Mouse (Mus musculus) lung, embryonic 15.5 days (tissue): ENCODE data around the gene Cenpl. TPM values are rescaled to one million over a fixed set of nuclear protein-coding genes. Genes with fewer than 3 reads are reported as not detected.
A peak's percentile ranks its signal among the peaks of the same experiment; 100 is the strongest.

Experiments used
- ATAC-seq: fragments of 200-750 bp; cut with Nextera tagmentation; 2 replicates; pipeline ENCODE4 v1.8.0; 2017; ENCODE audit warnings: moderate number of reproducible peaks, borderline replicate concordance; ENCODE audit not compliant: low FRiP score, low TSS enrichment; ENCODE audit errors: extremely low read depth
- H3K27ac ChIP-seq: fragments of 300-500 bp; sonication (generic); 2 replicates; pipeline ENCODE4 v1.5.1; 2015; ENCODE audit warnings: moderate library complexity, mild to moderate bottlenecking, inconsistent platforms
- H3K27me3 ChIP-seq: fragments of 300-500 bp; sonication (generic); 2 replicates; pipeline ENCODE4 v1.6.1; 2015; ENCODE audit warnings: inconsistent platforms
- H3K36me3 ChIP-seq: fragments of 300-500 bp; sonication (generic); 2 replicates; pipeline ENCODE4 v1.6.1; 2015; ENCODE audit warnings: inconsistent platforms
- H3K4me1 ChIP-seq: fragments of 300-500 bp; sonication (generic); 2 replicates; pipeline ENCODE4 v1.6.1; 2015; ENCODE audit warnings: inconsistent platforms
- H3K4me2 ChIP-seq: fragments of 300-500 bp; sonication (generic); 2 replicates; pipeline ENCODE4 v1.6.1; 2015; ENCODE audit warnings: inconsistent platforms, mild to moderate bottlenecking, moderate library complexity
- H3K4me3 ChIP-seq: fragments of 300-500 bp; sonication (generic); 2 replicates; pipeline ENCODE4 v1.5.1; 2015; ENCODE audit warnings: mild to moderate bottlenecking, inconsistent platforms
- H3K9ac ChIP-seq: fragments of 300-500 bp; sonication (generic); 2 replicates; pipeline ENCODE4 v1.6.1; 2015; ENCODE audit warnings: inconsistent platforms
- H3K9me3 ChIP-seq: fragments of 300-500 bp; sonication (generic); 2 replicates; pipeline ENCODE4 v1.6.1; 2016; ENCODE audit warnings: inconsistent platforms
- WGBS: fragments of 180-500 bp; shearing (Covaris S2); methylation state at CpG from one replicate; pipeline ENCODE4 v1.1.7; 2015; 5-methylcytosine and 5-hydroxymethylcytosine counted together
- polyA plus RNA-seq: library from polyadenylated mRNA; unstranded; fragments of >200 nt; fragmentation: Nextera tagmentation; extraction: Ambion mirVana; gene quantifications from 2 replicates; pipeline ENCODE4 v1.2.1, GENCODE M21; 2015

Gene Cenpl
- polyA plus RNA-seq, 1 experiment from 2014 or later: 35.4 TPM

DNA sequence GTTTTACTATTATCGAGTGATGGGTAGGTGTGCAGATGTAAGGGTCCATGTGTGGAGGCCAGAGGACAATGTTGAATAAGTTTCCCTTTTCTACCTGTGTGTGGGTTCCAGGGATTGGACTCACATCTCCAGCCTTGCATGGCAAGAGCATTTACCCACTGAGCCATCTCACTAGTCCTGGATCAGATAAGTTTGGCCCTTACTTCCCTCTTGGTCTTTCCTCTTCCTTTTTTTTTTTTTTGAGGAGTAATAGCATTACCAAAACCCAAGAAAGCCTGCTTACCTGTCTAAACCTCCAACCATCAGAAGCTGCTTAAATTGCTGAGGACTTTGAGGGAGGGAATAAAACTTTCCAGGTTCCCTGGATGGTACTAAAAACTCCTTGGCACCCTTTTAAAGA lies 13.3 kb upstream of the Cenpl start:
- H3K9me3 ChIP-seq: no peaks in the 10 kb centered on the region
- no peak overlapping the region for H3K4me3 ChIP-seq
- 93% methylated on average over 1 of the region's 1 CpGs for WGBS
- no peak for ATAC-seq
- no peak overlapping the region for H3K27ac ChIP-seq
- no peaks in the 10 kb centered on the region for H3K27me3 ChIP-seq
- no peak overlapping the region for H3K9ac ChIP-seq
- peaks cover 23% of the 10 kb centered on the region for H3K36me3 ChIP-seq
- no peak overlapping the region for H3K4me2 ChIP-seq
- no peaks in the 10 kb centered on the region for H3K4me1 ChIP-seq

DNA sequence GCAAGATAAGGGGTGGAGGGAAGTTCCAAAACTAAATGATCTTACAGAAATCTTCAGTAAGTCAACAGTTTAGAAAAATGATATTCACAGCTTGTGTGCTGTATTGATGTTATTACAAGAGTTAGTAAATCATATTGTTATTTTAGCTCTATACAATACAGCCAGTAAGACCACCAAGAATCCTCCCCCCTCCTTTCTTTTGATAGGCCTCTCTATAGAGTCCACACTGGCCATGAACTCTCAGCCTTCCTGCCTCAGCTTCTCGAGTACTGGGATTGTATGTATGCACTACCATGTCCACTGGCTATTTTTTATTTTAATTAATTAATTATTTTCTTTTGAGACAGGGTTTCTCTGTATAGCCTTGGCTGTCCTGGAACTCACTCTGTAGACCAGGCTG lies 7.2 kb upstream of the Cenpl start:
- Histone ChIP-seq H3K4me1 (no peaks in the 10 kb centered on the region), H3K4me3 (no peak overlapping the region), H3K4me2 (no peak overlapping the region), H3K9me3 (no peaks in the 10 kb centered on the region), H3K27me3 (no peaks in the 10 kb centered on the region), H3K27ac (no peak overlapping the region), H3K9ac (no peak overlapping the region), H3K36me3 (peaks cover 11% of the 10 kb centered on the region)
- no peak for ATAC-seq
- 64% methylated on average over 1 of the region's 1 CpGs for WGBS

DNA sequence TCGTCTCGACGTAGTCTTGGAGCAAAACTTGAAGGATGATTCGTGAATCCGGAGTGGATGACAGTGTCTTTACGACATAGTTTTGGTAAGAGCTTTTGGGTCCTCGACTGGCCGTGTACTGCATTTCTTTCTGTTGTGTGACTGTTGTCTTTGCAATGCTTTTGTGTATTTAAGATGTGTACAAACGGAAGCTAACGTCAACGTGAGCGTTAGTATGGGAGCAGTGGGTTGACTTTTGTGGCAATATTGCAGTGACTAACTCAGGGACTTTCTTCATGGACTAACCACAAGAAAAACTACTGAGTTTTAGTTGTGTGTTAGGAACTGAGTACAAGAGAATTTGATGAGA lies 733 bp downstream of the Cenpl start:
- no peak for ATAC-seq
- Histone ChIP-seq H3K36me3 (peaks cover 6% of the 10 kb centered on the region), H3K9ac (peak overlapping the region; percentile 74), H3K27me3 (no peaks in the 10 kb centered on the region), H3K4me1 (peaks cover 34% of the 10 kb centered on the region), H3K4me3 (peak overlapping the region; percentile 70), H3K27ac (peak overlapping the region; percentile 56), H3K4me2 (peak overlapping the region; percentile 82), H3K9me3 (no peaks in the 10 kb centered on the region)
- WGBS: under 1% methylated on average over 12 of the region's 12 CpGs

DNA sequence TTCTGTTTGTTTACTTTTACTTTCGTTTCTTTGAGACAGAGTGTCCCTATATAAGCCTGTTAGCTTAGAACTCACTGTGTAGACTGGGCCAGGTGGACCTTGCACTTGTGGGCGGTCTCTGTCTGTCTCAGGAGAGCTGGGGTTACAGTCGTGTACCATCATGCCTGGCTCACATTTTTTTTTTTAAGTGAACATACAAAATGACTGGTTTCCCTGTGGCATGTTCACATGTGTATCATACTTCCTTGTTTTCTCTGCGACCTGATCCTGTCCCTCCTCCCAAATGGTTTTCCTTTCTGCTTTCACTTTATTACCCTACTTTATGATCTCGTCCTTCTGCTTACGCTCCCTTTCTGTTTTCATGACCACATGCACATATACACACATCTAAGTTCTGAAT lies 5.7 kb downstream of the Cenpl start:
- H3K9ac ChIP-seq: no peak overlapping the region
- no peak overlapping the region for H3K4me2 ChIP-seq
- peaks cover 25% of the 10 kb centered on the region for H3K4me1 ChIP-seq
- H3K4me3 ChIP-seq: no peak overlapping the region
- no peak for ATAC-seq
- peaks cover 23% of the 10 kb centered on the region for H3K36me3 ChIP-seq
- H3K27ac ChIP-seq: no peak overlapping the region
- 83% methylated on average over 6 of the region's 6 CpGs for WGBS
- no peaks in the 10 kb centered on the region for H3K9me3 ChIP-seq
- no peaks in the 10 kb centered on the region for H3K27me3 ChIP-seq

DNA sequence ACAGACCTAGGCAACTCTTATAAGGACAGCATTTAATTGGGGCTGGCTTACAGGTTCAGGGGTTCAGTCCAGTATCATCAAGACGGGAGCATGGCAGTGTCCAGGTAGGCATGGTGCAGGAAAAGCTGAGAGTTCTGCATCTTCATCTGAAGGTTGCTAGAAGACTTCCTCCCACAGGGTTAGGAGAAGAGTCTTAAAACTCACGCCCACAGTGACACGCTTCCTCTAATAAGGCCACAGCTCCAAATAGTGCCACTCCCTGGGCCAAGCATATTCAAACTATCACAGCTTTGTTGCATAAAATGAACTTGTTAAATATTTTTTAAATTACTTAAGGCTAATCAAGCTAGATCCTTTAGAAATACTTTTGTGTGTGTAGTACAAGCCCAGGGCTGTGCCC lies 6.7 kb downstream of the Cenpl start:
- 89% methylated on average over 3 of the region's 3 CpGs for WGBS
- Histone ChIP-seq H3K27me3 (no peaks in the 10 kb centered on the region), H3K9ac (no peak overlapping the region), H3K36me3 (peaks cover 30% of the 10 kb centered on the region), H3K9me3 (no peaks in the 10 kb centered on the region), H3K27ac (no peak overlapping the region), H3K4me3 (no peak overlapping the region), H3K4me2 (no peak overlapping the region), H3K4me1 (peaks cover 21% of the 10 kb centered on the region)
- no peak for ATAC-seq

DNA sequence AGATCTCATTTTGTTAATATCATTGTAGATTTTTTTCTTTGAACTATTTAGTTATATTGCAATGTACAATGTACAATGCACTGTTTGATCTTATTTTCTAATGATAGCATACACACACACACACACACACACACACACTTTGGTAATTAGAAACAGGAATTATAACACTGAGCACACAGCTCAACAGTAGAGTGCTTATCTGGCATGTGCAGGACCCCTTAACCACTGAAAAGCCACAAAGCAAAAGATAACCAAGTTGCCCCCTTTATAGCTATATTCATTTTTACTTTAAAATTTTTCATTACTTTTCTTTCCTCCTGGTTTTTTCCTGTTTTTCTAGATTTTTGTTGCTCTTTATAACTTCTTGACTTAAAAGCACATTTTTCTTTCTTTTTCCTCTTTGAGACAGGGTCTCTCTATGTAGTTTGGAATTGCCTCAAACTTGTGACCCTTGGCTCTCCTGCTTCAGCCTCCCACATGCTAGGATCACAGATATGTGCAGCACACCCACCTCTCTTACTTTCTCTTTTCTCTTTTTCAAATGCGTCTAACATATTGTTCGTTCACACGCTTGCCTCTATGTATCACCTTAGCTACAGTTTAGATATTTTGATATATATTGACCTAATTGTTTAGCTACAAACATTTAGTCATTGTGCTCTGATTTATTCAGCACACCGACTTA lies 29.4 kb downstream of the Cenpl start:
- H3K27ac ChIP-seq: no peak overlapping the region
- H3K4me2 ChIP-seq: no peak overlapping the region
- peaks cover 26% of the 10 kb centered on the region for H3K36me3 ChIP-seq
- WGBS: 96% methylated on average over 4 of the region's 4 CpGs
- no peaks in the 10 kb centered on the region for H3K9me3 ChIP-seq
- ATAC-seq: no peak
- no peaks in the 10 kb centered on the region for H3K4me1 ChIP-seq
- H3K27me3 ChIP-seq: no peaks in the 10 kb centered on the region
- no peak overlapping the region for H3K4me3 ChIP-seq
- no peak overlapping the region for H3K9ac ChIP-seq

DNA sequence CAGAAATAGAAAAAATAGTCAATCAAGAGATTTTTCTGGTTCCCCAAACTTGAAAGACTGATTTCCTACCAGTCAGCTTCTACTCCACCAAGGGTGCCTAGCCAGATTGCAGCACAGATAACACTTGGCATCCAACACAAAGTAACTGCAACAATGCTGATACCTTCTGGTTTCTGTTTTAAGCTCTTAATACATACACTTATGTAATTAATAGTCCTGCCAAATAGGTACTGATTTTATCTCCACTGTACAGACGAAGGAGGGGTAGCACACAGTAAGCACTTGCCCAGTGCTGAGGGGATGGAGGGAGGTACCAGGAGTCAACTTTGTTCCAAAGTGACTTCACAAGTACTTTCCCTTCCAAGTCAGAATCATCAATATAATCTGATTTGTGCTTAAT lies 33.3 kb downstream of the Cenpl start:
- H3K36me3 ChIP-seq: peaks cover 26% of the 10 kb centered on the region
- ATAC-seq: no peak
- 84% methylated on average over 1 of the region's 1 CpGs for WGBS

DNA sequence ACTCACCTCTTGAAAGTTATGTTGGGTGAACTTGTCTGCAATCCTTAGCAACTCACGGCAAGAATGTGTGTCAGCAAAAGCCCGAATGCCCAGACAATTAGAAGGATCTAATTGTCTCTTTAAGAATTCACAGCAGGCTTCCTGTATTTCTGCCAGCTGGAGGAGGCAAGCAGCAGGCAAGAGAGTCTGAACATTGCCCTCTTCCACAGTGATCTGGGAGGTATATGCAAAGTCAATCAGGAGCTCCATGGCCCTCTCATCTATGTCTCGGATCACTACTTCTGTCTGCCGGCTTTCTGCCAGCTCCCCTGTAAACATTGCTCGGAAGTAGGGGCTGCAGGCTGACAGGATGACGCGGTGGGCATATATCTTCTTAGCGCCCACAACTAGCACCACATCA lies 38.7 kb downstream of the Cenpl start:
- Histone ChIP-seq H3K4me3 (no peak overlapping the region), H3K9ac (no peak overlapping the region), H3K9me3 (no peaks in the 10 kb centered on the region), H3K4me1 (no peaks in the 10 kb centered on the region), H3K27me3 (no peaks in the 10 kb centered on the region), H3K27ac (no peak overlapping the region), H3K36me3 (peaks cover 21% of the 10 kb centered on the region), H3K4me2 (no peak overlapping the region)
- ATAC-seq: no peak
- 83% methylated on average over 8 of the region's 8 CpGs for WGBS

More for the DNA sequence above, 33.3 kb downstream of the Cenpl start:
- Histone ChIP-seq H3K27ac (no peak overlapping the region), H3K4me2 (no peak overlapping the region), H3K9me3 (no peaks in the 10 kb centered on the region), H3K4me3 (no peak overlapping the region), H3K9ac (no peak overlapping the region), H3K27me3 (no peaks in the 10 kb centered on the region), H3K4me1 (no peaks in the 10 kb centered on the region)

DNA sequence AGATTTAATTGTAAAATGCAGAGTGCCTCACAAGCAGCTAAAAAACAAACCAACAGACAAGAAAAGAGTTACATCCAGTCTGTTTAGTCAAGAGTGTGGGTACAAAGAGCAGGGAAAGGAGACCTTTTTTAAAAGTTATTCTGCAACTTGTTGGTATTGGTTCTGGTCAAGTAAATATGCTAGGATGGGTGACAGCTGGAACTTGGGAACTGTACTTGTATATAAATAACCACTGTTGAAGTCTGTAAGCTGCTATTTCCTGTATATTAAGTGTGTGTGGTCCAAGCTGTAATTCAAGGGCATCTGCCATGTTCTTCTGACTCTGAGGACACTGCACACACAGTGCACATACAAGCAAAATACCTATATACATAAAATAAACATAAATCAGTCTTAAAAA lies 44.1 kb downstream of the Cenpl start:
- Histone ChIP-seq H3K9ac (no peak overlapping the region), H3K4me3 (no peak overlapping the region), H3K27ac (no peak overlapping the region; the same call in 1 of the 2 replicates), H3K27me3 (no peaks in the 10 kb centered on the region), H3K4me2 (no peak overlapping the region), H3K9me3 (no peaks in the 10 kb centered on the region), H3K4me1 (no peaks in the 10 kb centered on the region; the same call in 1 of the 2 replicates), H3K36me3 (peaks cover under 1% of the 10 kb centered on the region; the same call in 1 of the 2 replicates)
- peak; percentile 62; the same call in 1 of the 2 replicates for ATAC-seq

DNA sequence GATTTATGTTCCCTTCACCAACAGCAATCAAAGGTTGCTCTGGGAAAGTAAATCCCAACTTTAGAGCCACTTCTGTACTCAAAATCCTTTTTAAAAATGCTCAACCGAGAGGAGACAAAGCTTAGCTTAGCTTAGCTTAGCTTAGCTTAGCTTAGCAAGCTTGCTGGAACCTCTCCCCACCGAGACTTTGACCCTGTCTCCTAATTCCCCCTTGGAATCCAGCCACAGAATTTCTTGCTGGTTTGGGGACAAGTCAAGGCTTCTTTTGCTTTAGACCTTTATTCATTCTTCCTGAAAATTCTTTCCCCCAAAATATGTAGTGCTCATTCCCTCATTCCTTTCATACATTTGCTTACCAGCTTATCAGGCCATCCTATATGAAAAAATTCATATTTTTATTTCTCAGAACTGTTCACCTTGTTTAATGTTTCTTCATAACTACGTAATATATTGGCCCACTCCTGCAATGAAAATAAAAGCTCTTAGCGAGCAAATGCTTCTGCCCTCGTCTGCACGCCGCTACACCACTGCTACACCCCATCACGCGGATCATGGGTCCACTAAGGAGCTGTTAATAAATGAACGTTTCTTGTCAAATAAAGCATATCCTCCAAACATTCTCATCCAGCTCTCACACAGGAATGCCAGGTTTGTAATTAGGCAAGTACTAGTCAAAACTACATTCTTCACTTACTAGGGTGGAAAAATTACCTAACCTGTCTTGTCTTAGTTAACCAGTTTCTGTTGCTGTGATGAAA lies 52.3 kb downstream of the Cenpl start:
- Histone ChIP-seq H3K27me3 (no peaks in the 10 kb centered on the region), H3K9me3 (no peaks in the 10 kb centered on the region), H3K27ac (no peak overlapping the region), H3K9ac (no peak overlapping the region), H3K4me3 (no peak overlapping the region), H3K4me1 (no peaks in the 10 kb centered on the region), H3K4me2 (no peak overlapping the region), H3K36me3 (peaks cover 5% of the 10 kb centered on the region; the same call in 1 of the 2 replicates)
- no peak for ATAC-seq
- WGBS: 87% methylated on average over 10 of the region's 10 CpGs

DNA sequence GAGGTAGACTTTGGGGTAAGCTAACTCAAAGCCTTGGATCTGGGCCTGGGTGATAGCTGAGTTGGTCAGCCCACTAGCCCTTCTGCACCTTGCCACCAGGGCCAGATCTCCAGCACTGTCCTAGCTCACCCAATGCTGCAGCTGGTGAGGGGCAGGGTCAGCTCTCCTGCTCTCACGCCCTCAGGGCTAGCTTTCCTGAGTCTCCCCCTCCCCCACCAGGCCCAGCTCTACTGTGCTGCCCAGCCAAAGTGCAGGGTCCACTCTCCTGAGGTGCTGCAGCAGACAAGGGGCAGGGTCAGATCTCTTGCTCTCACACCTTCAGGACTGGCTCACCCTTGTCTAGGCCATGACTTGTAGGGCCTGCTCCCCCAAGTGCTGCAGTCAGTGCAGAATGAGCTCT lies 55.9 kb downstream of the Cenpl start:
- no peak for ATAC-seq

More for the DNA sequence above, 55.9 kb downstream of the Cenpl start:
- 68% methylated on average over 1 of the region's 1 CpGs for WGBS
- Histone ChIP-seq H3K36me3 (no peaks in the 10 kb centered on the region; the same call in 1 of the 2 replicates), H3K4me2 (no peak overlapping the region), H3K27me3 (no peaks in the 10 kb centered on the region), H3K4me3 (no peak overlapping the region), H3K9me3 (no peaks in the 10 kb centered on the region), H3K9ac (no peak overlapping the region), H3K4me1 (peaks cover 8% of the 10 kb centered on the region; the same call in 1 of the 2 replicates), H3K27ac (no peak overlapping the region)
